Mouse (Mus musculus) heart, embryonic 12.5 days (tissue): ENCODE measurements around the gene Gm266. TPM values are rescaled to one million over a fixed set of nuclear protein-coding genes. Genes with fewer than 3 reads are reported as not detected.
A peak's percentile ranks its signal among the peaks of the same experiment; 100 is the strongest.

Source experiments
- ATAC-seq: fragments of 200-750 bp; cut with Nextera tagmentation; 2 replicates; pipeline ENCODE4 v1.8.0; 2017; ENCODE audit warnings: moderate TSS enrichment, moderate library complexity; ENCODE audit not compliant: insufficient number of reproducible peaks, low FRiP score
- H3K27ac ChIP-seq: fragments of 300-500 bp; sonication (generic); 2 replicates; pipeline ENCODE4 v1.5.1; 2016; ENCODE audit warnings: mild to moderate bottlenecking, moderate library complexity; ENCODE audit not compliant: poor library complexity, severe bottlenecking
- H3K27me3 ChIP-seq: fragments of 300-500 bp; sonication (generic); replicated peaks from 2 replicates; pipeline ENCODE4 v1.6.1; 2016; ENCODE audit warnings: mild to moderate bottlenecking, moderate library complexity
- H3K36me3 ChIP-seq: fragments of 300-500 bp; sonication (generic); 2 replicates; pipeline ENCODE4 v1.6.1; 2016; ENCODE audit warnings: mild to moderate bottlenecking, moderate library complexity
- H3K4me1 ChIP-seq: fragments of 300-500 bp; sonication (generic); replicated peaks from 2 replicates; pipeline ENCODE4 v1.6.1; 2016; ENCODE audit warnings: mild to moderate bottlenecking
- H3K4me2 ChIP-seq: fragments of 300-500 bp; sonication (generic); 2 replicates; pipeline ENCODE4 v1.6.1; 2016; ENCODE audit warnings: mild to moderate bottlenecking, moderate library complexity
- H3K4me3 ChIP-seq: fragments of 300-500 bp; sonication (generic); 2 replicates; pipeline ENCODE4 v1.5.1; 2016; ENCODE audit warnings: mild to moderate bottlenecking
- H3K9ac ChIP-seq: fragments of 300-500 bp; sonication (generic); 2 replicates; pipeline ENCODE4 v1.6.1; 2016; ENCODE audit warnings: mild to moderate bottlenecking, moderate library complexity
- H3K9me3 ChIP-seq: fragments of 300-500 bp; sonication (generic); replicated peaks from 2 replicates; pipeline ENCODE4 v1.6.1; 2016; ENCODE audit warnings: mild to moderate bottlenecking, moderate library complexity
- WGBS: fragments of 180-500 bp; shearing (Covaris S2); methylation state at CpG from one replicate; pipeline ENCODE4 v1.1.7; 2016; 5-methylcytosine and 5-hydroxymethylcytosine counted together
- polyA plus RNA-seq: library from polyadenylated mRNA; unstranded; fragments of >200 nt; fragmentation: Nextera tagmentation; extraction: Ambion mirVana; gene quantifications from 2 replicates; pipeline ENCODE4 v1.2.1, GENCODE M21; 2016

The Gm266 gene
- polyA plus RNA-seq, 1 experiment from 2014 or later = 2.1 TPM

GRCm38 (mm10) chr12:111434745-111435327 is 50.8 kb downstream of the Gm266 start:
- H3K9ac ChIP-seq = 0 out of 2 replicates have a peak overlapping the region, but pooled peaks have one; percentile 33
- peak overlapping the region; percentile 76 for H3K27ac ChIP-seq
- H3K4me2 ChIP-seq = peak overlapping the region; percentile 33
- 4% methylated on average over 8 of the region's 8 CpGs for WGBS
- H3K36me3 ChIP-seq = no peaks in the 10 kb centered on the region
- peaks cover 77% of the 10 kb centered on the region for H3K27me3 ChIP-seq
- peaks cover 72% of the 10 kb centered on the region for H3K4me1 ChIP-seq
- H3K9me3 ChIP-seq = no peaks in the 10 kb centered on the region
- peak; percentile 63 for ATAC-seq
- no peak overlapping the region for H3K4me3 ChIP-seq

Other genes with a start within 250 kb of the Gm266 start
- gene Amn, start 214.7 kb downstream of the Gm266 start, polyA plus RNA-seq = 2.0 and 3.5 TPM in 2 replicates
- gene Cdc42bpb, start 108.1 kb downstream of the Gm266 start, polyA plus RNA-seq = 33.5 and 38.2 TPM in 2 replicates
- gene Lbhd2, start 79.0 kb downstream of the Gm266 start, polyA plus RNA-seq = 0.31 TPM in 1 of 2 replicates, not detected in the other
- gene Exoc3l4, start 68.8 kb downstream of the Gm266 start, polyA plus RNA-seq = 8.5 and 10.1 TPM in 2 replicates
- gene Tnfaip2, start 43.4 kb downstream of the Gm266 start, polyA plus RNA-seq = 7.4 and 12.0 TPM in 2 replicates
- 510 TPM in 2 replicates for gene Eif5, start 52.2 kb upstream of the Gm266 start, polyA plus RNA-seq
- 51.0 and 53.7 TPM in 2 replicates for gene Mark3, start 88.7 kb upstream of the Gm266 start, polyA plus RNA-seq
- 363 and 373 TPM in 2 replicates for gene Ckb, start 186.5 kb upstream of the Gm266 start, polyA plus RNA-seq
- 8.8 and 10.2 TPM in 2 replicates for gene Trmt61a, start 192.3 kb upstream of the Gm266 start, polyA plus RNA-seq
- 40.2 and 41.3 TPM in 2 replicates for gene Bag5, start 227.4 kb upstream of the Gm266 start, polyA plus RNA-seq
- gene Apopt1, start 227.4 kb upstream of the Gm266 start, polyA plus RNA-seq = 46.6 and 48.8 TPM in 2 replicates